Mouse (Mus musculus) cerebellum, adult 2 months (tissue): ENCODE measurements around the gene Gm49711.

ENCODE experiments used
- CTCF ChIP-seq: fragments of 200-500 bp; IDR thresholded peaks from 2 replicates; pipeline ENCODE4 v1.5.1; 2011; ENCODE audit warnings: low read depth, mild to moderate bottlenecking, control low read depth, low read length, moderate library complexity, borderline replicate concordance; ENCODE audit not compliant: insufficient read depth
- POLR2A ChIP-seq: fragments of 200-500 bp; IDR thresholded peaks from 2 replicates; pipeline ENCODE4 v1.6.1; 2011; ENCODE audit warnings: low read length, control low read depth, borderline replicate concordance; ENCODE audit not compliant: insufficient read depth

GRCm38 (mm10) chr16:92115611-92116421, 57.7 kb downstream of the Gm49711 start:
- TF ChIP-seq POLR2A: no peak
- no peak for TF ChIP-seq CTCF
